Mouse (Mus musculus) heart, embryonic 14.5 days (tissue): ENCODE data around the gene Slc30a2. TPM values are rescaled to one million over a fixed set of nuclear protein-coding genes. Genes with fewer than 3 reads are reported as not detected.

Experiments used
- ATAC-seq: fragments of 200-750 bp; cut with Nextera tagmentation; 2 replicates; pipeline ENCODE4 v1.8.0; 2017; ENCODE audit warnings: low read depth, moderate TSS enrichment; ENCODE audit not compliant: insufficient number of reproducible peaks, insufficient read depth, low FRiP score
- H3K27ac ChIP-seq, 2 experiments: fragments of 200-500 bp in 1 of 2; fragments of 300-500 bp in 1 of 2; sonication (generic) in 1 of 2; replicated peaks in 1 of 2; 2 replicates each; pipeline ENCODE4 v1.5.1; 2012 to 2014; ENCODE audit warnings: low read depth in 2 of 2, low read length in 2 of 2, control low read depth in 1 of 2, mild to moderate bottlenecking in 1 of 2, mixed read lengths in 1 of 2; ENCODE audit not compliant: control insufficient read depth in 1 of 2, insufficient read depth in 1 of 2
- H3K27me3 ChIP-seq: fragments of 300-500 bp; sonication (generic); 2 replicates; pipeline ENCODE4 v1.6.1; 2014; ENCODE audit warnings: mild to moderate bottlenecking, low read length, control low read depth; ENCODE audit not compliant: control insufficient read depth, insufficient read depth
- H3K36me3 ChIP-seq: fragments of 300-500 bp; sonication (generic); 2 replicates; pipeline ENCODE4 v1.6.1; 2014; ENCODE audit warnings: mild to moderate bottlenecking, control low read depth, low read length, mixed read lengths; ENCODE audit not compliant: control insufficient read depth, insufficient read depth
- H3K4me1 ChIP-seq, 2 experiments: fragments of 200-500 bp in 1 of 2; fragments of 300-500 bp in 1 of 2; sonication (generic) in 1 of 2; 2 replicates each; pipeline ENCODE4 v1.6.1; 2012 to 2014; ENCODE audit warnings: low read length in 2 of 2, control low read depth in 1 of 2, mixed read lengths in 1 of 2; ENCODE audit not compliant: control insufficient read depth in 2 of 2, insufficient read depth in 2 of 2
- H3K4me2 ChIP-seq: fragments of 300-500 bp; sonication (generic); 2 replicates; pipeline ENCODE4 v1.6.1; 2014; ENCODE audit warnings: mild to moderate bottlenecking, low read length
- H3K4me3 ChIP-seq, 2 experiments: fragments of 200-500 bp in 1 of 2; fragments of 300-500 bp in 1 of 2; sonication (generic) in 1 of 2; 2 replicates each; pipeline ENCODE4 v1.5.1; 2012 to 2014; ENCODE audit warnings: low read length in 2 of 2, mild to moderate bottlenecking in 2 of 2, control low read depth in 1 of 2, low read depth in 1 of 2, moderate library complexity in 1 of 2; ENCODE audit not compliant: control insufficient read depth in 1 of 2, insufficient read depth in 1 of 2
- H3K9ac ChIP-seq: fragments of 300-500 bp; sonication (generic); 2 replicates; pipeline ENCODE4 v1.6.1; 2014; ENCODE audit warnings: mild to moderate bottlenecking, low read length
- H3K9me3 ChIP-seq: fragments of 300-500 bp; sonication (generic); 2 replicates; pipeline ENCODE4 v1.6.1; 2016; ENCODE audit warnings: low read length, control low read depth; ENCODE audit not compliant: control insufficient read depth
- WGBS: fragments of 180-500 bp; shearing (Covaris S2); extraction: QIAGEN DNeasy Blood & Tissue Kit; methylation state at CpG from one replicate; pipeline ENCODE4 v1.1.7; 2014; 5-methylcytosine and 5-hydroxymethylcytosine counted together
- polyA plus RNA-seq: library from polyadenylated mRNA; unstranded; fragments of >200 nt; fragmentation: Nextera tagmentation; extraction: Ambion mirVana; gene quantifications from 2 replicates; pipeline ENCODE4 v1.2.1, GENCODE M21; 2014

The Slc30a2 gene
- polyA plus RNA-seq, 1 experiment from 2014 or later, result 0.08 TPM

DNA sequence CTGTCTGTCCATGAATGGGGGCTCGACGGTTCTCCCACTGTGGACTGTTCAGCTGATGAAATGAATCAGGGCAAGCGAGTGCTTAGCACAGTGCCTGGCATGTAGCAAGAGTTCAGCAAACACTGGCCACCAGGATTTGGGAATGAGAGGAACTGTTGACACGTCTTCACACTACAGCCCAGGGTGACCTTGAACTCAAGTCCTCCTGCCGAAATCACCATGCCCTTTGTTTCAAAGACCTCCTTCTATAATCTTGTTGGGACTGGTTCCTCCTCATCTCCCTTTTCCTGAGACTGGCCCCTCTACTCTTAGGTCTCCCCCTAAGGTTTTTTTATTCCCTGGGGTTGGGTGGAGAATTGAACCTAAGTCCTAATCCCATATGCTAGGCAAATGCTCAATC lies 30.6 kb upstream of the Slc30a2 start:
- Histone ChIP-seq H3K4me1 (peaks cover 11 to 23% of the 10 kb centered on the region in 2 experiments), H3K9me3 (peaks cover 4% of the 10 kb centered on the region; the same call in 1 of the 2 replicates), H3K27ac (no peak overlapping the region), H3K9ac (no peak overlapping the region), H3K4me3 (no peak overlapping the region), H3K4me2 (no peak overlapping the region), H3K27me3 (no peaks in the 10 kb centered on the region), H3K36me3 (peaks cover 8% of the 10 kb centered on the region)
- ATAC-seq, result no peak
- WGBS, result 83% methylated on average over 5 of the region's 5 CpGs

DNA sequence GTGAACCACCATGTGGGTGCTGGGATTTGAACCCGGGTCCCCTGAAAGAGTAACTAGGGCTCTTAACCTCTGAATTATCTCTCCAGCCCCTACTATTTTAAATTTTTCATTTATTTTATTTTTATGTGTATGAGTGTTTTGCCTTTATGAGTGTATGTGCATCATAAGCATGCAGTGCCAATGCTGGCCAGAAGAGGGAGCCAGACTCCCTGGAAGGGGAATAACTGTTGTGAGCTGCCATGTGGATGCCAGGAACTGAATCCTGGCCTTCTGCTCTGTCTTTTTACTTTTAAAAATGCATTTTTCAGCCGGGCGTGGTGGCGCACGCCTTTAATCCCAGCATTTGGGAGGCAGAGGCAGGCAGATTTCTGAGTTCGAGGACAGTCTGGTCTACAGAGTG lies 30.1 kb upstream of the Slc30a2 start:
- no peak overlapping the region for H3K4me3 ChIP-seq
- peaks cover 10 to 23% of the 10 kb centered on the region in 2 experiments; a peak in 3 of 4 replicates for H3K4me1 ChIP-seq
- 94% methylated on average over 6 of the region's 6 CpGs for WGBS
- no peak overlapping the region for H3K4me2 ChIP-seq
- no peak overlapping the region for H3K27ac ChIP-seq
- H3K9me3 ChIP-seq, result peaks cover 4% of the 10 kb centered on the region; the same call in 1 of the 2 replicates
- peaks cover 13% of the 10 kb centered on the region for H3K36me3 ChIP-seq
- ATAC-seq, result no peak
- H3K9ac ChIP-seq, result no peak overlapping the region
- H3K27me3 ChIP-seq, result no peaks in the 10 kb centered on the region

DNA sequence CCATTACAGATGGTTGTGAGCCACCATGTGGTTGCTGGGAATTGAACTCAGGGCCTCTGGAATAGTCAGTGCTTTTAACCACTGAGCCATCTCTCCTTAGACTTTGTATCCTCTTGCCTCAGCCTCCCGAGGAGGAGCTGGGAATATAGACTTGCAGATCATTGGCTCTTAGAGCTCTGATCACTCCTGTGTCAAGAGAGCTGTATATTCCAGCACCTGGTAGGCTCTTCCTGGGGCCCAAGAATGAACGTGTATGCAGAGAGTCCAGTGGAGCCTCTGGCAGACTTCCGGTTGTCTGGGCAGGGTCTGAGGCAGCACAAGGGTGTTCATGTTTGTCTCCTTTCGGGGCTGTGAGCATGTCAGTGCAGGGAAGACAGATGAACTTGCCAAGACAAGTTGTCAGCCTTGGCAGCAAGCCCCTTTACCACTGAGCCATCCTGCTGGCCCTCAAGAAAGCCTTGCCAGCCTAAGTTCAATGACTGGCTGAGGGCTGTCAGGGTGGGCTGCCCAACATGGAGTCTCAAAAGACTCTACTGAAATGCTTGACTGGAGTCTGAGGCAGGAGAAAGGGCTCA lies 28.8 kb upstream of the Slc30a2 start:
- peak overlapping the region; percentile 70 for H3K4me2 ChIP-seq
- peak overlapping the region; percentile 68 to 97 for H3K27ac ChIP-seq

DNA sequence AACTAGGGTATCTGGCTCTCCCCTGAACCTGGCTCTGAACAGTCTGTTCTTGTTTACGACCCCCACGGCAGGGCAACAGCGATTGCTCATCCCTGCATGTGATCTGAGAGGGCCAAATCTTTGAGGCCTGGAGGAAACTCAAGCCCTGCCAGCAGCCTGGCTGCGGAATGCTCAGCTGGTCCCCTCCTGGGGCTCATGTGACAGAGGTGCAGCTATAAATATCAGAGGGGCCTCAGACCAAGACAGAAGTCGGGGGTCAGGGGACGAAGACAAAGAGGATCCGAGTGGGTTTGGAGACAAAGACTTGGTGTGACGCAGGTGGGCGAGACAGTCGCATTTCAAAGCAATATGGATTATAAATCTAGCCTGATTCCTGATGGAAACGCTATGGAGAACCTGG lies 28.1 kb upstream of the Slc30a2 start, which contains the start of gene Trim63:
Gene Trim63, plus strand, starts transcription at position 245 of the 400 bp plus-strand sequence.
- peak within 1 kb of the TSS; percentile 48 to 76 for H3K4me3 ChIP-seq
- no peaks in the 10 kb centered on the region for H3K27me3 ChIP-seq
- H3K9me3 ChIP-seq, result peaks cover 4% of the 10 kb centered on the region; the same call in 1 of the 2 replicates
- WGBS, result 14% methylated on average over 11 of the region's 11 CpGs
- ATAC-seq, result peak; percentile 31; the same call in 1 of the 2 replicates
- peak within 1 kb of the TSS; percentile 80 for H3K9ac ChIP-seq
- peak within 1 kb of the TSS; percentile 90 to 97 for H3K27ac ChIP-seq
- peak within 1 kb of the TSS; percentile 70 for H3K4me2 ChIP-seq
- peaks cover 21 to 40% of the 10 kb centered on the region in 2 experiments for H3K4me1 ChIP-seq
- H3K36me3 ChIP-seq, result peaks cover 31% of the 10 kb centered on the region

More for the DNA sequence above, 28.8 kb upstream of the Slc30a2 start:
- Histone ChIP-seq H3K9me3 (peaks cover 4% of the 10 kb centered on the region; the same call in 1 of the 2 replicates), H3K9ac (peak overlapping the region; percentile 80; the same call in 1 of the 2 replicates), H3K27me3 (no peaks in the 10 kb centered on the region), H3K4me1 (peaks cover 15 to 32% of the 10 kb centered on the region in 2 experiments), H3K36me3 (peaks cover 24% of the 10 kb centered on the region), H3K4me3 (no peak overlapping the region)
- WGBS, result 61% methylated on average over 4 of the region's 4 CpGs
- no peak for ATAC-seq

DNA sequence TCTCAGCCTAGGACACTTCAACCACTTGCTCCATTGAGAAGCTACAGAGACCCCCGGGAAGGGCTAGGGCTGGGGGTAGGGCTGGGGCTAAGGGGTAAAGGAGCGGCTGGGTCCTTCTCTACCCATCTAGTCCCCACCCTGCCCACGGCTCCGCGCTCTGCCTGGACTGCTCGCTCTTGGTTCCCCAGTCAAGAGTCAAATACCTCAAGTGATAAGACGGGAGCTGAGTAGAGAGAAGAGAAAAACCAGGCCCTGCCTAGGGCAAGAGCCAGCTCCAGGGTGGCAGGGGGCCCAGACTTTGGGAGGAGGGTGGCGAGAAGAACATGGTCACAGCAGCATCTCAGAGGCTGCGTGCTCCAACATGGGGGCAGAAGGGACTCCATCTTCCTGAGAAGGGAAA lies 27.5 kb upstream of the Slc30a2 start:
- ATAC-seq, result peak; percentile 66
- peaks cover 34% of the 10 kb centered on the region for H3K36me3 ChIP-seq
- WGBS, result 15% methylated on average over 9 of the region's 9 CpGs

DNA sequence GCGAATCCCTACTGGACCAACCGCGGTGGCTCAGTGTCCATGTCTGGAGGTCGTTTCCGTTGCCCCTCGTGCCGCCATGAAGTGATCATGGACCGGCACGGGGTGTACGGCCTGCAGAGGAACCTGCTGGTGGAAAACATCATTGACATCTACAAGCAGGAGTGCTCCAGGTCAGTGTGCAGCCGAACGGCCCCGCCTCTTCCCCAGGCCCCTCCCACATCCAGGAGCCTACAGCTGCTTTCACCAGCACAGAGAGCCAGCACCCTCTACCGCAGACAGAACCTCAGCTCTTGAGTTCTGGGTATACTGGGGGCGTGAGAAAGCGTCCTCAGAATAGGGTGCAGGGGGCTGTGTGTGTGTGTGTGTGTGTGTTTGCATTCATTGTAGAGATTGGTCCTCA lies 26.6 kb upstream of the Slc30a2 start:
- Histone ChIP-seq H3K36me3 (peaks cover 41% of the 10 kb centered on the region), H3K9ac (peak overlapping the region; percentile 80), H3K4me3 (peak overlapping the region; percentile 48 to 76), H3K27ac (peak overlapping the region; percentile 90 to 97), H3K4me2 (peak overlapping the region; percentile 70), H3K27me3 (no peaks in the 10 kb centered on the region), H3K9me3 (peaks cover 4% of the 10 kb centered on the region; the same call in 1 of the 2 replicates), H3K4me1 (peaks cover 22 to 42% of the 10 kb centered on the region in 2 experiments)
- peak; percentile 18; the same call in 1 of the 2 replicates for ATAC-seq
- 20% methylated on average over 16 of the region's 16 CpGs for WGBS

More for the DNA sequence above, 27.5 kb upstream of the Slc30a2 start:
- Histone ChIP-seq H3K27me3 (no peaks in the 10 kb centered on the region), H3K27ac (peak overlapping the region; percentile 90 to 97), H3K4me1 (peaks cover 22 to 42% of the 10 kb centered on the region in 2 experiments), H3K9ac (peak overlapping the region; percentile 80), H3K4me2 (peak overlapping the region; percentile 70), H3K4me3 (peak overlapping the region; percentile 48 to 76), H3K9me3 (peaks cover 4% of the 10 kb centered on the region; the same call in 1 of the 2 replicates)

DNA sequence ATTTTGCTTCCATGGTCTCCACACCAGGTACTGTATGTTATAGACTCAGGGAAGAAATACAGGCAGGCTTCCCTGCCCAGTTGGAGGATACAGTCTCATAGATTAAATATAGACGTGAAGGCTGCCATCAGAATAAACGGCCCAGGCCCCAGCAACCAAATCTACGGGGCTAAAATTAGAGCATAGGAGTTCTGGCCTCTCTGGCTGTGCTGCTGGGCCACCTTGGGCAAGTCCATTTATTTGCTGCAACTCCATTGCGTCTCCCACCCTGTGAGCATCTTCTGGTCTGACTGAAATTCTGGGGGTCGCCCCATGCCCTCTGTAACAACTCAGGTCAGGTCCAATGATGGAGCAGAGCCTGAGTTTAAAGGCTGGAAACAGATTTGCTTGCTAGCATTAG lies 23.9 kb upstream of the Slc30a2 start:
- Histone ChIP-seq H3K4me3 (peak overlapping the region in 1 of 2 experiments; percentile 48; a peak in 1 of 4 replicates), H3K9ac (peak overlapping the region; percentile 60), H3K9me3 (no peaks in the 10 kb centered on the region), H3K27ac (peak overlapping the region; percentile 13 to 58; a peak in 3 of 4 replicates), H3K27me3 (no peaks in the 10 kb centered on the region), H3K36me3 (peaks cover 68% of the 10 kb centered on the region), H3K4me1 (peaks cover 22 to 40% of the 10 kb centered on the region in 2 experiments), H3K4me2 (peak overlapping the region; percentile 70)
- no peak for ATAC-seq
- 44% methylated on average over 5 of the region's 5 CpGs for WGBS
